Mouse (Mus musculus) midbrain, embryonic 11.5 days (tissue): ENCODE measurements around the gene Tm9sf1. TPM values are rescaled to one million over a fixed set of nuclear protein-coding genes. Genes with fewer than 3 reads are reported as not detected.

ENCODE experiments used
- ATAC-seq: fragments of 200-750 bp; cut with Nextera tagmentation; 2 replicates; pipeline ENCODE4 v1.8.0; 2017; ENCODE audit warnings: moderate TSS enrichment, moderate library complexity; ENCODE audit not compliant: low FRiP score
- DNase-seq: peaks from one replicate; pipeline ENCODE4 v3.0.0; 2015; ENCODE audit warnings: low spot score; ENCODE audit errors: missing footprints
- H3K27ac ChIP-seq: fragments of 300-500 bp; sonication (generic); 2 replicates; pipeline ENCODE4 v1.5.1; 2014; ENCODE audit warnings: low read depth, low read length
- H3K27me3 ChIP-seq: fragments of 300-500 bp; sonication (generic); 2 replicates; pipeline ENCODE4 v1.6.1; 2014; ENCODE audit warnings: mild to moderate bottlenecking, low read length, moderate library complexity, mixed read lengths; ENCODE audit not compliant: control insufficient read depth, insufficient read depth
- H3K36me3 ChIP-seq: fragments of 300-500 bp; sonication (generic); 2 replicates; pipeline ENCODE4 v1.6.1; 2014; ENCODE audit warnings: mild to moderate bottlenecking, low read length, moderate library complexity, mixed read lengths; ENCODE audit not compliant: control insufficient read depth, insufficient read depth
- H3K4me1 ChIP-seq: fragments of 300-500 bp; sonication (generic); 2 replicates; pipeline ENCODE4 v1.6.1; 2014; ENCODE audit warnings: low read length; ENCODE audit not compliant: control insufficient read depth, insufficient read depth
- H3K4me2 ChIP-seq: fragments of 300-500 bp; sonication (generic); 2 replicates; pipeline ENCODE4 v1.6.1; 2014; ENCODE audit warnings: mild to moderate bottlenecking, moderate library complexity
- H3K4me3 ChIP-seq: fragments of 300-500 bp; sonication (generic); 2 replicates; pipeline ENCODE4 v1.5.1; 2014; ENCODE audit warnings: low read depth, low read length
- H3K9ac ChIP-seq: fragments of 300-500 bp; sonication (generic); 2 replicates; pipeline ENCODE4 v1.6.1; 2014; ENCODE audit warnings: low read length
- H3K9me3 ChIP-seq: fragments of 300-500 bp; sonication (generic); 2 replicates; pipeline ENCODE4 v1.6.1; 2016; ENCODE audit warnings: low read length; ENCODE audit not compliant: control insufficient read depth
- WGBS: fragments of 180-500 bp; shearing (Covaris S2); extraction: QIAGEN DNeasy Blood & Tissue Kit; methylation state at CpG from one replicate; pipeline ENCODE4 v1.1.7; 2014; 5-methylcytosine and 5-hydroxymethylcytosine counted together
- polyA plus RNA-seq: library from polyadenylated mRNA; unstranded; fragments of >200 nt; fragmentation: Nextera tagmentation; extraction: Ambion mirVana; gene quantifications from 2 replicates; pipeline ENCODE4 v1.2.1, GENCODE M21; 2014

The Tm9sf1 gene
- polyA plus RNA-seq, 1 experiment from 2014 or later = 58.1 TPM

DNA sequence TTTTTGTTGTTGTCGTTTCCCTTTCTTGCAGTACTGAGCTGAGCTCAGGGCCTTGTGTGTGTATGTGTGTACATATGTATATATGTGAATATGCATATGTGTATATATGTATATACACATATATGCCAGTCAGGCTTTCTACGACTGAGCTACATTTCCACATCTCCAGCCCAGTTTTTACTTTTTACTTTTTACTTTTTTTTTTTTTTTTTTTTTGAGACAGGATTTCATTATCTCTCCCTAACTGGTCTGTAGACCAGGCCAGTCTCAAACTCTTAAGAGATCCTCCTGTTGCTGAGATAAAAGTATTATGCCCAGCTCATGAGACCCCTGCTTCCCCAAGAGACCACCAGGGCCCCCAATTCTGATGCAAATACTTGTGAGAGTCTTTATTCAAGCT, 26.8 kb downstream of the Tm9sf1 start:
- no peaks in the 10 kb centered on the region for H3K9me3 ChIP-seq
- no peak overlapping the region for H3K4me3 ChIP-seq
- DNase-seq (no peak), ATAC-seq (no peak)
- H3K27me3 ChIP-seq = no peaks in the 10 kb centered on the region
- WGBS = 87% methylated on average over 2 of the region's 2 CpGs
- no peaks in the 10 kb centered on the region for H3K4me1 ChIP-seq
- H3K27ac ChIP-seq = no peak overlapping the region
- H3K36me3 ChIP-seq = no peaks in the 10 kb centered on the region
- no peak overlapping the region for H3K9ac ChIP-seq
- no peak overlapping the region for H3K4me2 ChIP-seq

GRCm38 (mm10) chr14:55615876-55616275, 27.7 kb downstream of the Tm9sf1 start:
- H3K9me3 ChIP-seq = no peaks in the 10 kb centered on the region
- H3K27me3 ChIP-seq = no peaks in the 10 kb centered on the region
- H3K4me2 ChIP-seq = no peak overlapping the region
- no peak overlapping the region for H3K9ac ChIP-seq
- no peak overlapping the region for H3K27ac ChIP-seq
- ATAC-seq = no peak
- peak; percentile 62 for DNase-seq
- no peak overlapping the region for H3K4me3 ChIP-seq
- no peaks in the 10 kb centered on the region for H3K4me1 ChIP-seq
- no peaks in the 10 kb centered on the region for H3K36me3 ChIP-seq
- 52% methylated on average over 2 of the region's 2 CpGs for WGBS

DNA sequence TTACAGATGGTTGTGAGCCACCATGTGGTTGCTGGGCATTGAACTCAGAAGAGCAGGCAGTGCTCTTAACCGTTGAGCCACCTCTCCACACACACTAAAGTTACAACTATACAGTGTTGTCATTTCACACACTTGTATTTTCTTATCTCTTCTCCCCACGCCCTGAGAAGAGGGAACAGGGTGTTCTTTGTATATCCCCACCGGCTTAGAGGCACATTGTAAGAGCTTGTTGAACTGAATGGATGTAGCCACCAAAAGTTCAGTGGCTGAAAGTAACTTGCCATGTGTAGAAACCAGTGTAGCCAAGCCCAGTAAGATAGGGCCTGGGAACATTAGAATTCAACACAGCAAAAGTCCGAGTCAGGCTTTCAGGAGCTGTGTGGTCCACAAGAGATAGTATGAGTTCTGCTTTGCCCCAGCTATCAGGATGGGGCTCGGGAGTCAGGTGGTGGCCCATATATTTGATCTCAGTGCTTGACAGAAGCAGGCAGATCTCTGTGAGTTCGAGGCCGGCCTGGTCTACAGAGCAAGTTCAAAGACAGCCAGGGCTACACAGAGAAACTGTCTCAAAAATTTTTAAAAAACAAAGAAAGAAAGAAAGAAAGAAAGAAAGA, 28.9 kb downstream of the Tm9sf1 start:
- no peaks in the 10 kb centered on the region for H3K4me1 ChIP-seq
- no peaks in the 10 kb centered on the region for H3K9me3 ChIP-seq
- H3K4me2 ChIP-seq = no peak overlapping the region
- no peak for ATAC-seq
- no peaks in the 10 kb centered on the region for H3K27me3 ChIP-seq
- peak; percentile 81 for DNase-seq
- H3K4me3 ChIP-seq = no peak overlapping the region
- no peak overlapping the region for H3K9ac ChIP-seq
- 78% methylated on average over 7 of the region's 7 CpGs for WGBS
- no peak overlapping the region for H3K27ac ChIP-seq
- H3K36me3 ChIP-seq = no peaks in the 10 kb centered on the region

- Histone ChIP-seq H3K4me2 (no peak overlapping the region), H3K9ac (no peak overlapping the region), H3K9me3 (no peaks in the 10 kb centered on the region), H3K4me3 (no peak overlapping the region), H3K4me1 (no peaks in the 10 kb centered on the region), H3K27me3 (no peaks in the 10 kb centered on the region), H3K27ac (no peak overlapping the region), H3K36me3 (peaks cover 4% of the 10 kb centered on the region; the same call in 1 of the 2 replicates)
- ATAC-seq (no peak), DNase-seq (no peak)
- 70% methylated on average over 6 of the region's 6 CpGs for WGBS
These were observed 30.3 kb downstream of the Tm9sf1 start for GRCm38 (mm10) chr14:55613346-55613745.

DNA sequence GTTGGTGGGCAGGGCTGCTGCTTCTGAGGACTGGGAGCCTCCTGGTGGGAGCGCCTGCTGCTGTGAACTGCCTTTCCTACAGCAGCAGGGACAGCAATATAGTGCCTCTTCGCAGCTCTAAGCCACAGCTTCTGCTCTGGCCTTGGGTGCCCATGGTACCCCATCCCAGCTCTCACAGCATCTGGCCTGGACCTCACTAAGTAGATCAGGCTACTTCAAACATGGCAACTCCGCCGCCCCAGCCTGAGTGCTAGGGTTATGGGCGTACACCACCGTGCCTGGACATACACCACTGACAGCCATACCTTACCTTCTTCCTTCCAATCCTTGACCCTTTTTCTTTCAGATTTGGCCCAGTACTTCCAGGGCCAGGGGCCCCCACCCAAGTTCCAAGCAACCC, 35.3 kb downstream of the Tm9sf1 start:
- Histone ChIP-seq H3K4me2 (no peak overlapping the region), H3K4me1 (no peaks in the 10 kb centered on the region), H3K9me3 (no peaks in the 10 kb centered on the region), H3K27ac (no peak overlapping the region), H3K4me3 (no peak overlapping the region), H3K9ac (no peak overlapping the region), H3K27me3 (no peaks in the 10 kb centered on the region), H3K36me3 (peaks cover 10% of the 10 kb centered on the region; the same call in 1 of the 2 replicates)
- ATAC-seq = no peak
- 93% methylated on average over 6 of the region's 6 CpGs for WGBS
- DNase-seq = no peak

DNA sequence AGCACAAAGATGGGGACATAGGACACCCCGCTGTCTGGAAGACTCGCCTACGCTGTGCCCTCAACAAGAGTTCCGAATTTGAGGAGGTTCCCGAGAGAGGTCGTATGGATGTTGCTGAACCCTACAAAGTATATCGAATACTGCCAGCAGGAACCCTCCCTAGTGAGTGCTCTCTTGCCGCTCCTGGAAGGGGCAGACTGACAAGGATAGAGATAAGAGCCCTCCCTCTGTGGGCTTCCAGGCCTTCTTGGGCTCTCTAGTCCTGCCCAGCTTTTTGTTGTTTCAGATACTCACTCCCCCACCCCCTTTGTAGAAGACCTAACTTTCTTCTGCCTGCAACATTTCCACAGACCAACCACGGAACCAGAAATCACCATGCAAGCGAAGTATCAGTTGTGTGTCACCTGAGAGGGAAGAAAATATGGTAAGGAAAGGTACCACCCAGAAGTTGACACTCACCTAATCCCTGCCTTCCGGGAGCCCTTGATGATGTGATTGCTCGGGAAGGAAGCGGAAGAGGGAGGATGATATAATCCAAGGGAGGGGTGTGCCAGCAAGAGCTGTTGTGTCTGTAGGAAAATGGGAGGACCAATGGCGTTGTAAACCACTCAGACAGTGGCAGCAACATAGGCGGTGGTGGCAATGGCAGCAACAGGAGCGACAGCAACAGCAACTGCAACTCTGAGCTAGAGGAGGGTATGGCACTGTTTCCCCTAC, 37.7 kb downstream of the Tm9sf1 start:
- ATAC-seq (no peak), DNase-seq (peak; percentile 19)
- H3K36me3 ChIP-seq = peaks cover 20% of the 10 kb centered on the region
- H3K9me3 ChIP-seq = no peaks in the 10 kb centered on the region
- H3K4me3 ChIP-seq = no peak overlapping the region
- no peaks in the 10 kb centered on the region for H3K27me3 ChIP-seq
- no peaks in the 10 kb centered on the region for H3K4me1 ChIP-seq
- no peak overlapping the region for H3K9ac ChIP-seq
- 92% methylated on average over 16 of the region's 16 CpGs for WGBS
- H3K27ac ChIP-seq = no peak overlapping the region
- no peak overlapping the region for H3K4me2 ChIP-seq

DNA sequence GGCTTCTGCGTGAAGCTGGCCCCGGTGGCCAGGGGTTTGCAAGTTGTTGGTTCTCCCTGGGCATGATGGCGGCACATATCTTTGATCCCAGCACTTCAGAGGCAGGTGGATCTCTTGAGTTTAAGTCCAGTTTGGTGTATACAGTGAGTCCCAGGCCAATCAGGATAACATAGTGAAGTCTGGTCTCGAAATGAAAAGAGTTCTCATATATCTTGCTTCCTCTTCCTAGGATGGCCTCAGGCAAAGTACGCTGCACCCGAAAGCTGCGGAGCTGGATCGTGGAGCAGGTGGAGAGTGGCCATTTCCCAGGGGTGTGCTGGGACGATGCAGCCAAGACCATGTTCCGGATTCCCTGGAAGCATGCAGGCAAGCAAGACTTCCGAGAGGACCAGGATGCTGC, 38.8 kb downstream of the Tm9sf1 start:
- no peak overlapping the region for H3K4me3 ChIP-seq
- H3K27me3 ChIP-seq = no peaks in the 10 kb centered on the region
- no peak overlapping the region for H3K4me2 ChIP-seq
- 97% methylated on average over 11 of the region's 11 CpGs for WGBS
- H3K36me3 ChIP-seq = peaks cover 20% of the 10 kb centered on the region
- no peak overlapping the region for H3K27ac ChIP-seq
- no peak for ATAC-seq
- no peaks in the 10 kb centered on the region for H3K9me3 ChIP-seq
- peak; percentile 56 for DNase-seq
- H3K4me1 ChIP-seq = no peaks in the 10 kb centered on the region
- H3K9ac ChIP-seq = no peak overlapping the region

- no peak overlapping the region for H3K27ac ChIP-seq
- H3K4me3 ChIP-seq = peak overlapping the region; percentile 10; the same call in 1 of the 2 replicates
- H3K4me2 ChIP-seq = peak overlapping the region; percentile 28; the same call in 1 of the 2 replicates
- 23% methylated on average over 19 of the region's 19 CpGs for WGBS
- peaks cover 23% of the 10 kb centered on the region for H3K36me3 ChIP-seq
- no peaks in the 10 kb centered on the region for H3K9me3 ChIP-seq
- peak overlapping the region; percentile 34; the same call in 1 of the 2 replicates for H3K9ac ChIP-seq
- DNase-seq (peak; percentile 96), ATAC-seq (peak; percentile 89)
- no peaks in the 10 kb centered on the region for H3K4me1 ChIP-seq
- no peaks in the 10 kb centered on the region for H3K27me3 ChIP-seq
These were observed 39.7 kb downstream of the Tm9sf1 start for GRCm38 (mm10) chr14:55603633-55604576.
